Mouse (Mus musculus): ENCODE results near the gene Eif3i.

Gene Eif3i

DNA sequence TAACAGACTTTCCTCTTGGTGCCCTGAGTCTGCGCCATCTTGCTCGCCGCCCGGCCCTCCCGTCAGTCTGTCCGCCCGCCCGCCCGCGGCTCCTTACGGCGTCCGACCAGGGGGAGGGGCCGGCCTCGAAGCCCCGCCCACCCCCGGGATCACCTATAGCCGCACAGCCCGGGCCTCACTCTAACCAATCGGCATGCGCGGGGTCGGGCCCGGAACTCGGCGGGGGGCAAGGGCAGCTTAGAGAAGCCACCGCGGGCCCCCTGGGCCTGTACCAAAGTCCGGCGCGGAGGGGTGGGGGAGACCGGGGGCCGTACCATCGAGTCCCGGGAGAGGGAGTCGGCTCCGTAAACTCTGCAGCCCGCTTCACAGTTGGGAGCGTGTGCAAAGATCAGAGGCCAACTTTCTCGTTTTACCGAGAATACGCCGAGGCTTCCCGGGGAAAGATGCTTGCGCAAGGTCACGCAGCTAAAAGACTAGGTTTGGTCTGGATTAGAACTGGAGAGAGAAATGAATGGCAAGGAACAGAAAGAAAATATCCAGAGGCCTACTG lies 57.8 kb downstream of the Eif3i start, which contains the start of gene Hdac1:
Gene Hdac1 (minus strand): TSS at position 122 of the 550 bp plus-strand sequence.
- DNase-seq (ENCODE audit: low spot score in 2 of 2): peak; percentile 90 to 95

Data from left cerebral cortex, adult 9 months (tissue).